8 mouse cellular contexts compared by ENCODE assay signal in genomic region chr11:119796406-119796805, GRCm38 (mm10).
DNase-seq lines count a peak whose midpoint lies in the region; ATAC-seq and TF ChIP-seq lines count a peak whose summit lies in the region.

No protein-coding gene starts in this region.

- H3K27me3 ChIP-seq in kidney, embryonic 14.5 days (ENCODE audit: control insufficient read depth, insufficient read depth, low read length) = no peaks in the 10 kb centered on the region
- no peaks in the 10 kb centered on the region for H3K27me3 ChIP-seq in hindbrain, embryonic 11.5 days (ENCODE audit: control insufficient read depth, insufficient read depth, low read length)

- no peak for ATAC-seq in kidney, embryonic 14.5 days (ENCODE audit: low FRiP score, low TSS enrichment)
- ATAC-seq in hindbrain, embryonic 11.5 days (ENCODE audit: low FRiP score) = no peak

- H3K4me1 ChIP-seq in kidney, embryonic 14.5 days (ENCODE audit: control insufficient read depth, insufficient read depth, low read length) = peaks cover 32% of the 10 kb centered on the region
- peaks cover 2% of the 10 kb centered on the region; the same call in 1 of the 2 replicates for H3K4me1 ChIP-seq in hindbrain, embryonic 11.5 days (replicated peaks; ENCODE audit: control insufficient read depth, insufficient read depth, low read length)

- H3K36me3 ChIP-seq in kidney, embryonic 14.5 days (ENCODE audit: control insufficient read depth, insufficient read depth, low read length) = no peaks in the 10 kb centered on the region
- H3K36me3 ChIP-seq in hindbrain, embryonic 11.5 days (ENCODE audit: control insufficient read depth, insufficient read depth, low read length) = no peaks in the 10 kb centered on the region

- H3K4me3 ChIP-seq in kidney, embryonic 14.5 days (ENCODE audit: low read length) = no peak overlapping the region
- H3K4me3 ChIP-seq in layer of hippocampus, adult 2 months = no peak overlapping the region
- no peak overlapping the region for H3K4me3 ChIP-seq in hindbrain, embryonic 11.5 days (ENCODE audit: low read depth, low read length)

- no peak overlapping the region for H3K27ac ChIP-seq in kidney, embryonic 14.5 days (ENCODE audit: low read depth, low read length)
- peak overlapping the region; percentile 53; the same call in 1 of the 2 replicates for H3K27ac ChIP-seq in layer of hippocampus, adult 2 months
- H3K27ac ChIP-seq in hindbrain, embryonic 11.5 days (ENCODE audit: low read depth, low read length) = no peak overlapping the region

- no peak overlapping the region for H3K9ac ChIP-seq in kidney, embryonic 14.5 days (ENCODE audit: low read depth, low read length)
- no peak overlapping the region for H3K9ac ChIP-seq in hindbrain, embryonic 11.5 days (ENCODE audit: low read depth, low read length)

- no peak overlapping the region for H3K4me2 ChIP-seq in kidney, embryonic 14.5 days (replicated peaks; ENCODE audit: low read depth, low read length)
- H3K4me2 ChIP-seq in hindbrain, embryonic 11.5 days (replicated peaks; ENCODE audit: low read depth, low read length) = no peak overlapping the region

- TF ChIP-seq CTCF in layer of hippocampus, adult 2 months (conservative IDR thresholded peaks at IDR 0.05) = no peak

- H3K9me3 ChIP-seq in kidney, embryonic 14.5 days (ENCODE audit: control insufficient read depth, low read length) = no peaks in the 10 kb centered on the region
- no peaks in the 10 kb centered on the region for H3K9me3 ChIP-seq in hindbrain, embryonic 11.5 days (ENCODE audit: control insufficient read depth, low read length)

- WGBS in kidney, embryonic 14.5 days = 25% methylated on average over 7 of the region's 7 CpGs
- 55% methylated on average over 7 of the region's 7 CpGs for WGBS in hindbrain, embryonic 11.5 days

- DNase-seq in kidney, adult 18-20 months = peak; percentile 28
- peak; percentile 59 to 67 for DNase-seq in cerebellum, postnatal 36 days
- peak; percentile 33 to 60 for DNase-seq in layer of hippocampus, adult 2 months (ENCODE audit: low spot score in 2 of 2)
- peak; percentile 37 for DNase-seq in skeletal muscle tissue, adult 2 months (ENCODE audit: low read depth, low spot score)
- DNase-seq in adipocyte (ENCODE audit: low spot score) = no peak
- no peak for DNase-seq in embryo, embryonic 9.5 days (ENCODE audit: extremely low spot score)
- no peak for DNase-seq in hindbrain, embryonic 11.5 days (ENCODE audit: low spot score)

Comparison
In these comparisons a context has a peak if more than half of its experiments do, and no peak if none do; other contexts are left out.
1. DNase-seq: peak in kidney, adult 18-20 months (single experiment), cerebellum, postnatal 36 days (2 of 2), layer of hippocampus, adult 2 months (2 of 2) and skeletal muscle tissue, adult 2 months (single experiment); none in adipocyte (single experiment), embryo, embryonic 9.5 days (single experiment) and hindbrain, embryonic 11.5 days (single experiment).